Mouse (Mus musculus): ENCODE measurements around the gene Ddb1.

The Ddb1 gene

DNA sequence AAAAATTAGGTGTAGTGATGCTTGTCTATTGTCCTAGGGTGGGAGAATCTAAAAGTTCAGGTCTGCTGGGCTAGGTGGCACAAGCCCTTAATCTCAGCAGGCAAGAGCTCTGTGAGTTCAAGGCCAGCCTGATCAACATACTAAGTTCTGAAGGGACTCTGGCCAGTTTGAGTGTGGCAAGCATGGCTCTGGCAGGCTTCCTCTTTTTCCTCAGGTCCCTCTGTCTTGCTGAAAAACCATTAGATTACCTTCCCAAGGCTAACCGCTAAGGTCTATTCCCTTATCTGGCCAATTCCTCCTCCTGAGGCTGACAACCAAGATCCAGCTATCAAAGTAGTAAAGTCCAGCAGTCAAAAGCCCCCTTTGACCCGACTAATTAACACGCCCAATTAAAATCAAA lies 57.5 kb downstream of the Ddb1 start:
- no peak for DNase-seq

DNA sequence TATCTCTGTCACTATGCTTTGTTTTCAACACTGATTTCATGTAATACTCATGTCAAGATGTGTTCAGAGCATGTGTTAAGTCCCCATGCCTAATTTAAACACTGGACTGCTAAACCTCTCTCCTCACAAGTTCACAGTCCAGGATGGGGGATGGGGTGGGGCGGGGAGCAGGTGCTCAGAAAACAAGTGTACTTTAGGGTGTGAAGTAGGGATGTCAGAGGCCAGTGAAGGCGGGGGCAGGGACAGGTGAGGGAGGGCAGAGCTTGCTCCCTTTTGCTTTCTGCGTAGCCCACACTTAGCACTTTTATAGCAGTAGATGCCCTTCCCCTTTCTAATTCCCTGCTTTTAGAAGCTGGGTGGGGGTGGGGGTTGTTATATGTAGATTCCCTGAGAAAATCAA lies 60.0 kb downstream of the Ddb1 start:
- no peak for DNase-seq

DNA sequence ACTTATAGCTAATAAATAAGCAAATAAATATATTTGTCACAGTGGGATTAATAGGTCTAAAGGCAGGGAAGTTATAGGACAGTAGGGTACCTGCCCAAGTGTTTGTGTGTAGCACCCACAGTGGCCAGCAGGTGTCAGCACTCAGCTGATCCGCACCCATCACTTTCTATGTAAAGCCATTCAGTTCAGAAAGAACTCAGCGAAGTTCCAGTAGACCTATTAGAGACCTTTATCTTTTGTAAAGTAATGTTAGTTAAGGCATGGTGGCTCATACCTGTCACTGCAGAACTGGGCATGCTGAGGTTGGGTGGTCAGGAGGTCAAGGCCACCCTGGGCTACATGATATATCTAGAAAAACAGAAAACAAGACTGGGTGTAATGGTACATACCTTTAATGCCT lies 60.4 kb downstream of the Ddb1 start:
- DNase-seq = no peak

DNA sequence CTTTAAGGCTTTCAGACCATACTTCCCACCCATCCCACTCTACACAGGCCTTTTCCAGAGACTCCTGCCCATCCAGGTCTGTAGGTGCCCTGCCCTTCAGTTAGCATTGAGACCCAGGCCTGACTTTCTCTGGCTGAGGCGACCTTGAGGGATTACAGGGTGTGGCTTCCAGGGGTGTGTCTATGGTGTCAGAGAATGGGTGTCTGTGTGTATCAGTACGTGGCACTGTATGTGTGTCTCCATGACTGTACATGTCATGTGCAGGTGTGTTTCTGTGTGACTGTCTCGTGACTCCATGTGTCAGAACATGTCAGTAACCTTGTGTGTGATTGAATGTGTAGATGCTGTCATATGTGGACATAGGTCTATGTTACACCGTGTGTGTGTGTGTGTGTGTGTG lies 66.2 kb downstream of the Ddb1 start:
- DNase-seq = no peak

DNA sequence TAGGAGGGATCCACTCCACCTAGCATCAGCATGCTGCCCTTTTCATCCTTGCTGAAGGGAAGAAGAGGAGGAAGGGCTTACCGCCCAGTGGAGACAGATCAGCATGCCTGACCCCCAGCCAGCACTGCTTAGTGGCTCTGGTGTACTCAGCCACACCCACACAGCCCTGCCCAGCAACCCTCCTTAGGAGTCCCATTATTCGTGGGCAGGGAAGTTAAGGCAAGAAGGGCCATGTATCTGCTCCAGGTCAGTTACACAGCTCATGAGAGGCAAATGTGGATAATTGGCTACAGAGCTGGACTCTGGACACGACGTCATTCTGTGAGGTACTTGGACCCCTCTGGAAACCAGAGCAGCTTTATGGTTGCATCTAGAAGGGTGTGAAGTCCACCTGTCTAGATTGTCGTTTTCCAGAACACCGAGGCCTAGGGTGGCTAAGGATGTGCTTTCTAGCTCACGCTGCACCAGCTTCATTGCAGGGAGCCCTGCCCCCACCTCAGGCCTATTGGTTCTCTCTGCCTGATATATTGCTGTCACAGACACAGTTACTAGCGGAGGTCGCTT lies 66.8 kb downstream of the Ddb1 start:
- no peak for DNase-seq

DNA sequence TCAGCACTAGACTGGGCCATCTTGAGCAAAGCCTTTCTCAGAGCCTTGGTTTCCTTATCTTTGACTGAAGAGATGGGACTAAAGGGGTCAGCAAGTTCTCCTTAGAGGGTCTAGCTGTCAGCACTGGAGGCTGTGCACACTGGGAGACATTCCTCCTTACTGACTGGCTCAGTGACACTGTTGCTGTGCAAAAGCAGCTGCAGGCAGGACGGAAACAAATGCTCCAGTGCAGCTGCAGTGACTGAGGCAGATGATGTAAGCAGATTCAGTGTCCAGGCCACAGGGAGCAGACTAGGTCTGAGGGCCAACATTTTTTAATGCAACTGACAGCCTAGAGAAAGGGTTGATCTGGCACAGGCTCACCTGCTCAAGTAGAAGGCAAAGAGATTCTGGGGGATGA lies 68.1 kb downstream of the Ddb1 start:
- no peak for DNase-seq

DNA sequence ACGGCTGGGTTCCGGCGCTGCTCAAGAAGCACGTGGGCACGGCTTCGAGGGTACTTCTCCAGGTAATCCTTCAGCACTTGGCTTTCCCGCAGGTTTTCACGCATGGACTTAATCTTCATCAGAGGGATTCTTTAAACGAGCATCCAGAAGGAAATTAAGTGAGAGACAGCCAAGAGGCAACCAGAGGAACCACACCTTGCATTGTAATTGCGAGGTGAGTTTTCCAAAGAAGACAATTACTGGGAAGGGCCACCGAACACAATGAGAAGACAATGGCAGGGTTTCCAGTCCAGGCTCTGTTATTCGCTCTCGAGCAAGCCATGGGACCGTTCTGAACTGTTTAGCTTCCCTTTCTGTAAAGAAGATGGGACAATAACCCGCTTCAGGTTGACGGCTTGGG lies 71.5 kb downstream of the Ddb1 start:
- peak; percentile 14 for DNase-seq

DNA sequence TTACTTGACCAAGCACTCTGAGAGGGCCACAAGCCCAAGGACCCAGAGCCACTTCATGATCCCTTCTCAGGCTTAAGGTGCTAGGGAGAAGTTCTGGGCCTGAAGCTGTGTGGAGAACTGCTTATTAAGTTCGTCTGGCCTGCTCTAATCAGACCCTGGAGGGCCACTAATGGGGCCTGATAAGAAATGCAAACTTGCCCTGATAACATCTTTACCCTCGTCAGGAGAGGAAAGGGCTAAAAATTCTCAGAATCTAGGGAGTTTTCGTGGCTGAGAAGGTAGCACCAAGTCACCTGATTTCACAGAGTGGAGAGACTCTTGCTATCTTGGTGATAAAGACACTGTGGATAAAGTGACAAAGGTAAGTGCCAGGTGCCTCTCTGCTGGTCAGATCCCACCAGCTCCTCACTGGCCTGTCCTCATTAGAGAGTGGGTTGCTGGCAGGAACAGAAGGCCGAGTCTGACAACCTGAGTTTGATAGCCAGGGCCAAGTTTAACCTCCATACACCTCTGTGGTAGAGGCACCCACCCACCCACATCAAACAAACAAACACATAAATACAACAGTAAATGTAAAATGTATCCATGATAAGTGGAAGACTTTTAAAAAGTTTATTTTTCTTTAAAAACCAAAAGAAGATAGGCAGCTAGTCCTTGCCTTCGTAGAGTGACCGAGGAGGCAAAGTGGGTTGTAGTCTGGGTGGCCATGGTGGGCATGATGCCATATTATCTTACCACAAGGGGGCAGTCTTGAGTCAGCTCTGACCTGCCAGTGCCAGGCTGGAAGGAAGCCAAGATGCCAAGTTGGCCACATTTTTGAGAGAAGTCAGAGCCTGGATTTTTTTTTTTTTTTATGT lies 73.0 kb downstream of the Ddb1 start, which contains the start of gene Pga5:
Gene Pga5 (minus strand): TSS at position 157 of the 857 bp plus-strand sequence.
- peak; percentile 84 for DNase-seq

DNA sequence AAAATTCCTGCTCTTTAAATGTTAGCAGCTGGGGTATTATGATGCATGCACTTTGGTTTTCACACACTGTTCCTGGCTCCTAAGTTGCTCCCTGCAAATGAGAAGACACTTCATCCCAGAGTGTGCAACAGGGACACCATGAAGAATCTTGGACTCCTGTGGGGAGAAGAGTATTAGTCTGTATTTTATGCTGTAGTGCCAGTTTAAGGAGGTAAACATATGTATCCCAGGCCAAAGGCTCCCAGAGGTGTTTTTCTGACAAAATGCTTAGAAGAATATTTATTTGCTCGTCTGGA lies 73.6 kb downstream of the Ddb1 start:
- DNase-seq = no peak

Measured in cerebellum, adult 11-12 months (tissue).